Mouse (Mus musculus): ENCODE measurements around the gene Fbxo47. TPM values are rescaled to one million over a fixed set of nuclear protein-coding genes. Genes with fewer than 3 reads are reported as not detected.
"Not testable (repeated sequence)": the region's sequence is repeated elsewhere in the genome, so short reads cannot be mapped to it uniquely, and the experiment has no call there.

Gene Fbxo47
- polyA plus RNA-seq, 1 experiment: 0.27 TPM

DNA sequence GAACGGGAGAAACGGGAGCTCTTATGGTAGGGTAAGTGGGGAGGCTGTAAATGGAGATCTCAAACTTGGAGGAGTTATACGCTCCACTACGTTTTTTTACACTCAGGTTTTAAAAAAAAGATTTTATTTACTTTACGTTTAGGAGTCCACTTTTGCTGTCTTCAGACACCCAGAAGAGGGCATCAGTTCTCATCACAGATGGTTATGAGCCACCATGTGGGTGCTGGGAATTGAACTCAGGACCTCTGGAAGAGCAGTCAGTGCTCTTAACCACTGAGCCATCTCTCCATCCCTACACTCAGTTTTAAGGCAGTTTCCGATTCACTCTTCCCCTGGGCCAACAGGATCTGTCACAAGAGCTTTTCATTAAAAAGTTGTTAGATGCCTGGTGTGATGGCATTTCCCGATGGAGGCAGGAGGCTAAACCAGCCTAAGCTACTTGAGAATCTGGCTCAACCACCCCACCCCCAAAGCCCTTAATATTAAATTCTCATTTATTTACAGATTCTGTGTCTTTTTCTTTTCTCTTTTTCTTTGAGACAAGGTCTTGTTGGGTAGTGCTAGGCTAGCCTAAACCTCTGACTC is 739 bp upstream of the Fbxo47 start:
- WGBS: 25% methylated on average over 7 of the region's 7 CpGs
- no peak for DNase-seq (ENCODE audit: low read depth, low spot score)

- 4% methylated on average over 26 of the region's 26 CpGs for WGBS
- DNase-seq (ENCODE audit: low read depth, low spot score): peak; percentile 45
These were observed 424 bp downstream of the Fbxo47 start for GRCm38 (mm10) chr11:97883542-97883917.

DNA sequence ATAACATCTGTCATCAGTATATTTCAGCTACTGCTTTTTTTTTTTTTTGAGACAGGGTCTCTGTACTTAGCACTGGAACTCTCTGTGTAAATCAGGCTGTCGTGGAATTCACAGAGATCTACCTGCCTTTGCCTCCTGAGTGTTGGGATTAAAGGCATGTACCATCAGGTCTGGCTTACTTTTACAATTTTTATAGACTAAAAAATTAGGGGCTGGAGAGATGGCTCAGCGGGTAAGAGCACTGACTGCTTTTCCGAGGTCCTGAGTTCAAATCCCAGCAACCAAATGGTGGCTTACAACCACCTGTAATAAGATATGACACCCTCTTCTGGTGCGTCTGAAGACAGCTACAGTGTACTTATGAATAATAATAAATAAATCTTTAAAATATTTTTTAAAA is 3.6 kb downstream of the Fbxo47 start:
- WGBS: 92% methylated on average over 4 of the region's 4 CpGs
- no peak for DNase-seq (ENCODE audit: low read depth, low spot score)

- 59% methylated on average over 2 of the region's 2 CpGs for WGBS
- DNase-seq (ENCODE audit: low read depth, low spot score): no peak
These were observed 6.6 kb downstream of the Fbxo47 start for GRCm38 (mm10) chr11:97877341-97877740.

DNA sequence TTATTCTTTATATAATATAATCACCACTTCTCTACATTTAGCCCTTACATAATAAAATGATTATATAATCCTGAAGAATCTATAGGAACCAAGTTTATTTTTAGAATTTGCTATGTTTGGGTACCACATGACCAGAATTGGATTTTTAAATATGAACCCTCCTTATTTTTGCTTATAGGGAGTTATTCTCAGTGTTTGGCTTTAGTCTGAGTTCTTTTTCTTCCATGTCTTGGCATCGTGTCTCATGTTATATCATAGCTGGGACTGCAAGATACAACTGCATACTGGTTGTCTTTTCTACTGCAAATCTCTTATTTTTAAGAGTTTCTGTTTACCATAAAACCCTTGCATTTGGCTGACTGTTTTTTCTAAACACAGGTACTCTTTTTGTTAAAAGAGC is 9.6 kb downstream of the Fbxo47 start:
- 79% methylated on average over 1 of the region's 1 CpGs for WGBS
- no peak for DNase-seq (ENCODE audit: low read depth, low spot score)

GRCm38 (mm10) chr11:97872378-97872777 is 11.6 kb downstream of the Fbxo47 start:
- WGBS: 86% methylated on average over 5 of the region's 5 CpGs
- DNase-seq (ENCODE audit: low read depth, low spot score): not testable (repeated sequence)

DNA sequence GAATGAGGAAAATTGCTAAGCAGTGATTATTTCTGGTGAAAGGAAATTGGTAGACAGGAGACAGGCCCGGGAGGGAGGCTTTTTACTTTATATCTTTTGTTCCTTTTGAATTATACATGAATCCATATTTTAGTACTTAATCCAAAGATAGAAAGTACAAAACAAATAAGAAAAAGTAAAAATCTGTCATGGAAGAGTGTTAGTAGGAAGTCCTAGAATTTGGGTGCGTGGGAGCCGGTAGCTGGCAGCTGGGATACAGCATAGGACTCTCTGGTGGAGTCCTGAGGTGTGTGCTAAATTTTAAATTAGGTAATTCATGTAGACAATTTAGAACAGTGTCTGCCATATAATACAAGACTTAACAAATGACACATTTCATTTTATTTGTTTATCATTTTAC is 16.4 kb downstream of the Fbxo47 start:
- DNase-seq (ENCODE audit: low read depth, low spot score): no peak
- 94% methylated on average over 3 of the region's 3 CpGs for WGBS

GRCm38 (mm10) chr11:97866091-97866888 is 17.7 kb downstream of the Fbxo47 start:
- DNase-seq (ENCODE audit: low read depth, low spot score): no peak
- WGBS: 54% methylated on average over 3 of the region's 3 CpGs

DNA sequence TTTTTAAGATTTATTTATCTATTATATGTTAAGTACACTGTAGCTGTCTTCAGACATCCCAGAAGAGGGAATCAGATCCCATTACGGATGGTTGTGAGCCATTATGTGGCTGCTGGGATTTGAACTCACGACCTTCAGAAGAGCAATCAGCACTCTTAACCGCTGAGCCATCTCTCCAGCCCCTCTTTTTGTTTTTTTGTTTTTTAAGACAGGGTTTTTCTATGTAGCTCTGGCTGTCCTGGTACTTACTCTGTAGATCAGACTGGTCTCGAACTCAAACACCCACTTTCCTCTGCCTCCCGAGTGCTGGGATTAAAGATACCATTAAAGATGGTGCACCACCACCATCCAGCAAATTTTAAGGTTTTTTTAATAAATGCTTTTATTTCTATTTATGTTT is 18.5 kb downstream of the Fbxo47 start:
- DNase-seq (ENCODE audit: low read depth, low spot score): no peak
- 95% methylated on average over 5 of the region's 5 CpGs for WGBS

- WGBS: 52% methylated on average over 2 of the region's 2 CpGs
- no peak for DNase-seq (ENCODE audit: low read depth, low spot score)
These were observed 21.8 kb downstream of the Fbxo47 start for GRCm38 (mm10) chr11:97862148-97862547.

GRCm38 (mm10) chr11:97855473-97855872 is 28.5 kb downstream of the Fbxo47 start:
- 69% methylated on average over 2 of the region's 2 CpGs for WGBS
- DNase-seq (ENCODE audit: low read depth, low spot score): no peak

- no peak for DNase-seq (ENCODE audit: low read depth, low spot score)
- 98% methylated on average over 2 of the region's 2 CpGs for WGBS
These were observed 32.4 kb downstream of the Fbxo47 start for GRCm38 (mm10) chr11:97851601-97852000.

DNA sequence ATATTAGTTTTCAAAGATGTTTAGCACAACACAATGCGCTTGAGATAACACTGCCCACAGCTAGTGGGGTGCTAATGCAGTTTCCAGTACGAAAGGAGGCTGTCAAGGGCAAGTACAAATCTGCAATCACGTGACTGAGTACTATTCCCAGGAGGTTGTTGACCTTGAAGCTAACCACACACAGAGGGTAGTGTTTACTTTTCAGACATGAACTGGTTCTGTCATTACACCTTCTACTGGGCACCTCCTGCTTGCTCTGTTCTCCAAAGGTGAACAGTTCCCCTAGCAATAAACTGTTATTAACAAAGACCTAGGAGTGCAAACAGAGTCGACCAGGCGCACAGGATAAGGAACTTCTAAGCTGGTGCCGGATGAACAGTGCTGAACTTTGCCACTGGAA is 33.6 kb downstream of the Fbxo47 start:
- 14% methylated on average over 6 of the region's 6 CpGs for WGBS
- peak; percentile 47 for DNase-seq (ENCODE audit: low read depth, low spot score)

DNA sequence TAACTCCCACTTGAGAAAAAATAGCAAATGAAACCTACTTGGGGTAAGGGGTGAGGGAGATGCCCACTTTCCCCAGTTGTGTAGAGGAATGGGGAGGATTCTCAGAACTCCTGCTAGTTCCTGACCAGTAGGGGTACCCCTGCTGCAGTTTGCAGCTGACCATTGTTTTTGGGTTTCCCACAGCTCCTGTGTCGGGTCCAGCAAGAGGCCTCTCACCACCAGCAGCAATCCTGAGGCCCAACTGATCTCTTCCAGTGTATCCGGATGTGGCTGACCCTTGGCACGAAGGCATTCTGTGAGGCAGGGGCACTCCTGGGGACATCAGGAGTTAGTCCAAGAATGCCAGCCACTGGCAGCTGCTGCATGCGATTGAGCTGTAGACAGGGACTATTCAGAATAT is 42.0 kb downstream of the Fbxo47 start:
- 85% methylated on average over 4 of the region's 4 CpGs for WGBS

GRCm38 (mm10) chr11:97840991-97841661 is 42.8 kb downstream of the Fbxo47 start:
- 13% methylated on average over 22 of the region's 22 CpGs for WGBS
- DNase-seq (ENCODE audit: low read depth, low spot score): no peak

More for the DNA sequence above, 42.0 kb downstream of the Fbxo47 start:
- DNase-seq (ENCODE audit: low read depth, low spot score): no peak

- DNase-seq (ENCODE audit: low read depth, low spot score): no peak
- WGBS: 4% methylated on average over 6 of the region's 6 CpGs
These were observed 43.4 kb downstream of the Fbxo47 start, which contains the start of gene B230217C12Rik for GRCm38 (mm10) chr11:97840539-97840954. Gene B230217C12Rik, plus strand, starts transcription at chr11:97840780.

GRCm38 (mm10) chr11:97840135-97840490 is 43.8 kb downstream of the Fbxo47 start:
- DNase-seq (ENCODE audit: low read depth, low spot score): no peak
- 57% methylated on average over 2 of the region's 2 CpGs for WGBS

DNA sequence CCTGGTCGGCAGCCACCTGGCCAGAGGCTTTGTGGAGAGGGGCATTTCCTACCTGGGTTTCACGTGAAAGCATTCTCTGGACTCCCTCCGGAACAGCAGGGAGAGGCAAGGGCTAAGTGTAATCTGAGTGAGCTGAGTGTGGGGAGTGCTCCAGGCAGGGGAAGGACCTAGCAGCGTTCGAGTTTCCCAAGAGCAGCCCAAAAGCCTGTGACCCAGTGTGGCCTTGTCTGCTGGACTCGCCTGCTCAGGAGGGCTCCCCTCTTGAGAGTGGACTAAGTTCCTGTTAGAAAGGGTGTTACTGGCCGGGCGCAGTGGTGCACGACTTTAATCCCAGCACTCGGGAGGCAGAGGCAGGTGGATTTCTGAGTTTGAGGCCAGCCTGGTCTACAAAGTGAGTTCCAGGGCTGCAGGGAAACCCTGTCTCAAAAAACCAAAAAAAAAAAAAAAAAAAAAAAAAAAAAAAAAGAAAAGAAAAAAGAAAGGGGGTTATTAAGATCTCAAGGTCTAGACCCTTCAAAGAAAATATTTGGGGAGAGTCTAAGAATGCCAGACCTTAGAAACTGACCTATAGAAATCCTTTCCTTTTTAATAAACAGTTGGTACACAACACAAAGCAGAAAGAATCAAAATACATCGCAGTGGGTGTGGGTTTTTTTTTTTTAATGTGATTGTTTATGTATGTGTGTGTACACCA is 44.4 kb downstream of the Fbxo47 start:
- 61% methylated on average over 11 of the region's 11 CpGs for WGBS
- DNase-seq (ENCODE audit: low read depth, low spot score): no peak

GRCm38 (mm10) chr11:97838779-97839440 is 45.0 kb downstream of the Fbxo47 start:
- WGBS: 45% methylated on average over 10 of the region's 10 CpGs
- DNase-seq (ENCODE audit: low read depth, low spot score): no peak

All from large intestine, adult 2 months (tissue).